Mouse (Mus musculus) stomach, postnatal 0 days (tissue): ENCODE measurements around the gene Mgat5b. TPM values are rescaled to one million over a fixed set of nuclear protein-coding genes. Genes with fewer than 3 reads are reported as not detected.
A peak's percentile ranks its signal among the peaks of the same experiment; 100 is the strongest.

Experiments used
- ATAC-seq: fragments of 200-750 bp; cut with Nextera tagmentation; 2 replicates; pipeline ENCODE4 v1.8.0; 2017; ENCODE audit not compliant: low FRiP score, low TSS enrichment
- DNase-seq: peaks from one replicate; pipeline ENCODE4 v3.0.0-alpha.2; 2016; ENCODE audit warnings: low spot score
- H3K27ac ChIP-seq: fragments of 300-500 bp; sonication (generic); replicated peaks from 2 replicates; pipeline ENCODE4 v1.5.1; 2014; ENCODE audit warnings: mild to moderate bottlenecking, control low read depth
- H3K27me3 ChIP-seq: fragments of 300-500 bp; sonication (generic); 2 replicates; pipeline ENCODE4 v1.6.1; 2014; ENCODE audit warnings: low read length; ENCODE audit not compliant: control insufficient read depth, insufficient read depth
- H3K36me3 ChIP-seq: fragments of 300-500 bp; sonication (generic); 2 replicates; pipeline ENCODE4 v1.6.1; 2014; ENCODE audit warnings: low read length, mixed read lengths; ENCODE audit not compliant: control insufficient read depth, insufficient read depth
- H3K4me1 ChIP-seq: fragments of 300-500 bp; sonication (generic); replicated peaks from 2 replicates; pipeline ENCODE4 v1.6.1; 2014; ENCODE audit warnings: antibody characterized with exemption; ENCODE audit not compliant: control insufficient read depth, insufficient read depth
- H3K4me2 ChIP-seq: fragments of 300-500 bp; sonication (generic); replicated peaks from 2 replicates; pipeline ENCODE4 v1.6.1; 2014; ENCODE audit warnings: low read depth, mild to moderate bottlenecking, control low read depth, moderate library complexity
- H3K4me3 ChIP-seq: fragments of 300-500 bp; sonication (generic); 2 replicates; pipeline ENCODE4 v1.5.1; 2014; ENCODE audit warnings: low read depth, low read length, control low read depth
- H3K9ac ChIP-seq: fragments of 300-500 bp; sonication (generic); 2 replicates; pipeline ENCODE4 v1.6.1; 2014; ENCODE audit warnings: mild to moderate bottlenecking, low read length, control low read depth, mixed read lengths
- H3K9me3 ChIP-seq: fragments of 300-500 bp; sonication (generic); 2 replicates; pipeline ENCODE4 v1.6.1; 2016; ENCODE audit warnings: low read length; ENCODE audit not compliant: control insufficient read depth
- CTCF ChIP-seq: IDR thresholded peaks from 2 replicates; pipeline ENCODE4 v1.5.1; 2016; ENCODE audit warnings: antibody characterized with exemption, low read depth, mild to moderate bottlenecking, moderate library complexity
- EP300 ChIP-seq: optimal IDR thresholded peaks from 2 replicates; pipeline ENCODE3; 2016; ENCODE audit warnings: antibody characterized with exemption
- WGBS: fragments of 180-500 bp; shearing (Covaris S2); extraction: QIAGEN DNeasy Blood & Tissue Kit; methylation state at CpG from one replicate; pipeline ENCODE4 v1.1.7; 2014; 5-methylcytosine and 5-hydroxymethylcytosine counted together
- polyA plus RNA-seq: library from polyadenylated mRNA; unstranded; fragments of >200 nt; fragmentation: Nextera tagmentation; extraction: Ambion mirVana; gene quantifications from 2 replicates; pipeline ENCODE4 v1.2.1, GENCODE M21; 2015

Gene Mgat5b
- polyA plus RNA-seq: 0.30 and 0.57 TPM in 2 replicates

DNA sequence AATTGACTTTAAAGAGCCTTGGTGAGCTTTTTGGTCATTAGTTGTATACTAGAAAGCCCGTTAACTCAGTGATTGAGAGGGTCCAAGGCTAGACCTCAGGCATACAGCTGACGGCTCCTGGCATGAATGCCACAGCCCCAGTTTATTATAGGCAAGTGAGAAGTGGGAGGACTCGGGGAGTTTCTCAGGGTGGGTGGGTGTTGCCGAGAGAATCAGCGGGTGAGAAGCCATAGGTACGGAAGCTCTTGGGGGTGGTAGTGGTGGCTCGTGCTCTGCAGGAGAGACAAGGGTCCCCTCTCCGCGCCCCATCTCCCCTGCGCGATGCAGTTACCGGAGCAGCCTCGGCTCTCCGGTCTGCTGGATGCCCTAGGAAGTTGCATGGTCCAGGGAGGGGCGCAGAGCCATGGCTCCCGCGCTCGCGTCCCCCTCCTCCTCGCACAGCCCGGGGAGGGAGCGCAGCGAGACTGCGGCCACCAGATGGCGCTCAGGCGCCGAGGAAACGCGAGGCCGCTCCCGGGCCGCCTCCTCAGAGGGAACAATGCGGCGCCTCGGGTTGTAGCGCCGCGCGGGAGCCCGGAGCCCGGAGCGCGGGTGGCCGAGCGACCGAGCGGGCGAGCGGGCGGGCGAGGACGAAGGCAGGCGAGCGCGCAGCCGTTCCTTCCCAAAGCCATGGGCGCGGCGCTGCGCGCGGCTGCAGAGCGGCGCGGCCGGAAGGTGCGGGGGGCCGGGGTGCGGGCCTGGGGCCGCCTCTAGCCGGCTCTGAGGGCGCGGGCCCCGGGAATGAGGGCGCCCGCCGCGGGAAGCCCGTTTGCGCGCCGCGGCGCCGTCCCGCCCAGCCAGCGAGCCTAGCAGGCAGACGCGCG is at the start of gene Mgat5b:
Mgat5b (plus strand) TSS at position 541 of the 863 bp plus-strand sequence.
- DNase-seq (peak; percentile 84), ATAC-seq (peak; percentile 75)
- 2% methylated on average over 46 of the region's 90 CpGs for WGBS
- Histone ChIP-seq H3K9ac (peak within 1 kb of the TSS; percentile 43; the same call in 1 of the 2 replicates), H3K4me2 (peak within 1 kb of the TSS; percentile 97), H3K27me3 (peaks cover 7% of the 10 kb centered on the region), H3K4me3 (peak within 1 kb of the TSS; percentile 51), H3K9me3 (no peaks in the 10 kb centered on the region), H3K27ac (no peak within 1 kb of the TSS), H3K4me1 (no peaks in the 10 kb centered on the region; the same call in 1 of the 2 replicates), H3K36me3 (no peaks in the 10 kb centered on the region)
- peak; percentile 91 for TF ChIP-seq CTCF
- TF ChIP-seq EP300: no peak

GRCm38 (mm10) chr11:116869223-116869622 is 49.4 kb upstream of the Mgat5b start:
- WGBS: 73% methylated on average over 8 of the region's 8 CpGs
- no peaks in the 10 kb centered on the region for H3K4me1 ChIP-seq
- H3K27ac ChIP-seq: peak overlapping the region; percentile 53; the same call in 1 of the 2 replicates
- no peak overlapping the region for H3K4me2 ChIP-seq
- no peaks in the 10 kb centered on the region for H3K9me3 ChIP-seq
- H3K9ac ChIP-seq: no peak overlapping the region
- H3K4me3 ChIP-seq: no peak overlapping the region
- no peak for DNase-seq
- H3K36me3 ChIP-seq: peaks cover 24% of the 10 kb centered on the region
- no peak for TF ChIP-seq EP300
- no peak for TF ChIP-seq CTCF
- H3K27me3 ChIP-seq: no peaks in the 10 kb centered on the region
- peak; percentile 43; the same call in 1 of the 2 replicates for ATAC-seq

DNA sequence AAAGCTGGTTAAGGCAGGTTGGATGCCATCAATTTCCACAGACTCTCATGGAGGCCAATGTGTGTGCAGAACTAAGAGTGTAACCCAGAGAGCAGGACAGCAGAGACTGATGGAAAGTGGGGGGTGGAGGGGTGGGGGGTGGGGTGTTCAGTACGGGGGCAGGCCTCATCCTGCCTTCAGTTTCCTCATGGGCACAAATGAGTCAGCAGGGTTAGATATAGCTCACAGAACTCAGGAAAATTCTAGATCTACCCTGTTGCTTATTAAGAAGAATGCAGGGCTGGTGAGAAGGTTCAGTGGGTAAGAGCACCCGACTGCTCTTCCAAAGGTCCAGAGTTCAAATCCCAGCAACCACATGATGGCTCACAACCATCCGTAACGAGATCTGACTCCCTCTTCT is 49.0 kb upstream of the Mgat5b start:
- H3K4me1 ChIP-seq: no peaks in the 10 kb centered on the region
- H3K27me3 ChIP-seq: no peaks in the 10 kb centered on the region
- H3K9me3 ChIP-seq: no peaks in the 10 kb centered on the region
- H3K4me2 ChIP-seq: no peak overlapping the region
- no peak overlapping the region for H3K4me3 ChIP-seq
- no peak overlapping the region for H3K9ac ChIP-seq
- no peak for TF ChIP-seq EP300
- TF ChIP-seq CTCF: no peak
- ATAC-seq (no peak), DNase-seq (no peak)
- 78% methylated on average over 4 of the region's 4 CpGs for WGBS
- no peak overlapping the region for H3K27ac ChIP-seq
- H3K36me3 ChIP-seq: peaks cover 23% of the 10 kb centered on the region

DNA sequence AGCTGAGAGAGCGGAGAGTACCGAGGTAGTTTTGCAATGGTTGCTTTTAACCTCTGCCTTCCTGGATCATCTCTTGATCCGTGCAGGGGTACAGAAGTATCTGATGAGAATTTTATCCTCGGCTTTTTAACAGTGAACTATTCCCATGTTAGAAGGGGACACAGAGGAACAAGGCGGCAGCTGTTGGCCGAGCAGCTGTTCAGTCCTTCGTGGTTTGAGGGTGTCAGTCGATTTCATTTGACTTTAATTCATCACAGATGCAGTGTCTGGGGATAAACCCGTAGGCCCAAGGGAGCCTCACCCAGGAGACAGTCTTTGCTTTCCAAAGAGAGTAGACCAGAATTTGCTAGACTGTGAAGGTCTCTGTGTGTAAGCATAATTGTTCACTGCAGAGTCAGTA is 47.1 kb upstream of the Mgat5b start:
- WGBS: 88% methylated on average over 9 of the region's 9 CpGs

DNA sequence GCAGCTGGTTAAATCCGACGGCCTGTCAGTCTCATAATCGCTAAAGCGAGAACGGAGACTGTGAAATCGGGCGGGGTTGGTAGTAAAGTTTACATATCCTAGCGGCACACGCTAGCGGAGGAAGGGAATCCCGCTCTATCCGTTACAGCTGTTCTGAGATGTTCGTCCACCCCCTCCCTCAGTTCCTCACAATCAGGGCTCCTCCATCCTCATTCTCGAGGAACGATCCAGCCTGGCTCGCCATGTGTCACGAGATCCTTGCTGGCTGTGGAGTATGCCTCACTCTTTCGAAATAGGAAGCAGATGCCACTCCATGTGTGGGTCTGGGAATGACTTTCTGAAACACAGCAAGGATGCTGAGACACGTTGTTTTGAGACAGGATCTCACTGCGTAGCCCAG is 44.7 kb upstream of the Mgat5b start:
- 83% methylated on average over 20 of the region's 20 CpGs for WGBS
- Histone ChIP-seq H3K9ac (no peak overlapping the region), H3K4me1 (no peaks in the 10 kb centered on the region), H3K36me3 (peaks cover 8% of the 10 kb centered on the region), H3K4me2 (no peak overlapping the region), H3K27me3 (no peaks in the 10 kb centered on the region), H3K9me3 (no peaks in the 10 kb centered on the region), H3K27ac (no peak overlapping the region), H3K4me3 (no peak overlapping the region)
- DNase-seq (no peak), ATAC-seq (no peak)
- TF ChIP-seq CTCF: no peak
- TF ChIP-seq EP300: no peak

More for the DNA sequence above, 47.1 kb upstream of the Mgat5b start:
- Histone ChIP-seq H3K27ac (no peak overlapping the region), H3K4me2 (no peak overlapping the region), H3K9ac (no peak overlapping the region), H3K27me3 (no peaks in the 10 kb centered on the region), H3K4me1 (no peaks in the 10 kb centered on the region), H3K9me3 (no peaks in the 10 kb centered on the region), H3K36me3 (peaks cover 10% of the 10 kb centered on the region), H3K4me3 (no peak overlapping the region)
- TF ChIP-seq EP300 (no peak), CTCF (no peak)
- ATAC-seq (no peak), DNase-seq (no peak)

DNA sequence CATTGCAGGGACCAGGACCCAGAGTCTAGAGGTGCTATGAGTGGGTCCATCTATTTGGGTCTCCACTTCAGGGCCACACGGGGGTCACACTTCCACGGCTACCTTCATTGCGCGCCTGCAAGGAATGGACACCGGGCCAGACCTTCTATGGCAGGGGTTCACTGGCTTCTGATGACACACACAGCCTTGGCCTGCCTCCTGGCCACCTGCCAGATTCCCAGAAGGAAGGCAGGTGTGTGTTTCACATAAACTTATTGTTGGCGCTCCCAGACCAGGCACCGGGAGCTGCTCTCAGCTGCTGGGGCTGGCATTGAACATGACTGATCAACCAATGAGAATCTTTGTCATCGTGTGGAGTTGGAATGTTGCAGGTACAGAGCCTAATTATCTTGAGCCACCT is 40.2 kb upstream of the Mgat5b start:
- 77% methylated on average over 8 of the region's 8 CpGs for WGBS
- Histone ChIP-seq H3K4me3 (no peak overlapping the region), H3K4me1 (no peaks in the 10 kb centered on the region), H3K36me3 (no peaks in the 10 kb centered on the region; the same call in none of the 2 replicates), H3K9ac (no peak overlapping the region), H3K9me3 (no peaks in the 10 kb centered on the region), H3K27me3 (no peaks in the 10 kb centered on the region), H3K4me2 (no peak overlapping the region), H3K27ac (no peak overlapping the region)
- DNase-seq (peak; percentile 53), ATAC-seq (0 out of 2 replicates have a peak, but pooled peaks have one; percentile 45)
- TF ChIP-seq EP300 (no peak), CTCF (no peak)
